Mouse (Mus musculus): ENCODE measurements around the gene Fam129a. TPM values are rescaled to one million over a fixed set of nuclear protein-coding genes. Genes with fewer than 3 reads are reported as not detected.

The Fam129a gene
- polyA plus RNA-seq (2014; fragmentation: Nextera tagmentation; extraction: Ambion mirVana): 1.1 and 1.3 TPM in 2 replicates

GRCm38 (mm10) chr1:151570981-151571837 lies at the start of gene Fam129a:
Fam129a (plus strand) TSS chr1:151571186.
- peak; percentile 60 for ATAC-seq (replicated peaks; ENCODE audit: low FRiP score)
- H3K9ac ChIP-seq (ENCODE audit: low read length): peak within 1 kb of the TSS; percentile 35
- no peak within 1 kb of the TSS for H3K27ac ChIP-seq (ENCODE audit: low read depth, low read length)
- no peaks in the 10 kb centered on the region for H3K36me3 ChIP-seq (ENCODE audit: control insufficient read depth, insufficient read depth, low read length)
- peak; percentile 75 for DNase-seq (ENCODE audit: low spot score)
- H3K27me3 ChIP-seq (ENCODE audit: control insufficient read depth, insufficient read depth, low read length): peaks cover 15% of the 10 kb centered on the region; the same call in 1 of the 2 replicates
- 4% methylated on average over 46 of the region's 46 CpGs for WGBS
- H3K4me2 ChIP-seq (ENCODE audit: low read depth, low read length, severe bottlenecking): peak within 1 kb of the TSS; percentile 63
- H3K4me1 ChIP-seq (replicated peaks; ENCODE audit: control insufficient read depth, insufficient read depth, low read length): peaks cover 8% of the 10 kb centered on the region; the same call in 1 of the 2 replicates
- no peaks in the 10 kb centered on the region for H3K9me3 ChIP-seq (ENCODE audit: control insufficient read depth, low read length)
- H3K4me3 ChIP-seq (ENCODE audit: low read depth, low read length): peak within 1 kb of the TSS; percentile 30

- 74% methylated on average over 3 of the region's 3 CpGs for WGBS
- no peaks in the 10 kb centered on the region for H3K9me3 ChIP-seq (ENCODE audit: control insufficient read depth, low read length)
- H3K4me1 ChIP-seq (replicated peaks; ENCODE audit: control insufficient read depth, insufficient read depth, low read length): no peaks in the 10 kb centered on the region
- ATAC-seq (replicated peaks; ENCODE audit: low FRiP score) (no peak), DNase-seq (ENCODE audit: low spot score) (no peak)
- H3K9ac ChIP-seq (ENCODE audit: low read length): no peak overlapping the region
- H3K36me3 ChIP-seq (ENCODE audit: control insufficient read depth, insufficient read depth, low read length): no peaks in the 10 kb centered on the region
- H3K4me3 ChIP-seq (ENCODE audit: low read depth, low read length): no peak overlapping the region
- H3K4me2 ChIP-seq (ENCODE audit: low read depth, low read length, severe bottlenecking): no peak overlapping the region
- H3K27me3 ChIP-seq (ENCODE audit: control insufficient read depth, insufficient read depth, low read length): no peaks in the 10 kb centered on the region
- H3K27ac ChIP-seq (ENCODE audit: low read depth, low read length): no peak overlapping the region
These were observed 44.3 kb upstream of the Fam129a start for GRCm38 (mm10) chr1:151526701-151527100.

- Histone ChIP-seq H3K4me2 (ENCODE audit: low read depth, low read length, severe bottlenecking) (no peak overlapping the region), H3K9ac (ENCODE audit: low read length) (no peak overlapping the region), H3K9me3 (ENCODE audit: control insufficient read depth, low read length) (no peaks in the 10 kb centered on the region), H3K36me3 (ENCODE audit: control insufficient read depth, insufficient read depth, low read length) (no peaks in the 10 kb centered on the region), H3K4me3 (ENCODE audit: low read depth, low read length) (no peak overlapping the region), H3K27me3 (ENCODE audit: control insufficient read depth, insufficient read depth, low read length) (no peaks in the 10 kb centered on the region), H3K27ac (ENCODE audit: low read depth, low read length) (no peak overlapping the region), H3K4me1 (replicated peaks; ENCODE audit: control insufficient read depth, insufficient read depth, low read length) (no peaks in the 10 kb centered on the region)
- WGBS: 80% methylated on average over 6 of the region's 6 CpGs
- DNase-seq (ENCODE audit: low spot score): no peak
- no peak for ATAC-seq (replicated peaks; ENCODE audit: low FRiP score)
These were observed 27.0 kb upstream of the Fam129a start for GRCm38 (mm10) chr1:151543796-151544477.

GRCm38 (mm10) chr1:151544581-151544980 lies 26.4 kb upstream of the Fam129a start:
- no peak overlapping the region for H3K9ac ChIP-seq (ENCODE audit: low read length)
- WGBS: 94% methylated on average over 3 of the region's 3 CpGs
- H3K36me3 ChIP-seq (ENCODE audit: control insufficient read depth, insufficient read depth, low read length): no peaks in the 10 kb centered on the region
- no peaks in the 10 kb centered on the region for H3K4me1 ChIP-seq (replicated peaks; ENCODE audit: control insufficient read depth, insufficient read depth, low read length)
- ATAC-seq (replicated peaks; ENCODE audit: low FRiP score) (no peak), DNase-seq (ENCODE audit: low spot score) (no peak)
- no peak overlapping the region for H3K4me2 ChIP-seq (ENCODE audit: low read depth, low read length, severe bottlenecking)
- no peak overlapping the region for H3K27ac ChIP-seq (ENCODE audit: low read depth, low read length)
- no peaks in the 10 kb centered on the region for H3K9me3 ChIP-seq (ENCODE audit: control insufficient read depth, low read length)
- no peak overlapping the region for H3K4me3 ChIP-seq (ENCODE audit: low read depth, low read length)
- no peaks in the 10 kb centered on the region for H3K27me3 ChIP-seq (ENCODE audit: control insufficient read depth, insufficient read depth, low read length)

GRCm38 (mm10) chr1:151545571-151545970 lies 25.4 kb upstream of the Fam129a start:
- ATAC-seq (replicated peaks; ENCODE audit: low FRiP score) (no peak), DNase-seq (ENCODE audit: low spot score) (no peak)
- no peak overlapping the region for H3K4me2 ChIP-seq (ENCODE audit: low read depth, low read length, severe bottlenecking)
- H3K4me1 ChIP-seq (replicated peaks; ENCODE audit: control insufficient read depth, insufficient read depth, low read length): no peaks in the 10 kb centered on the region
- H3K9me3 ChIP-seq (ENCODE audit: control insufficient read depth, low read length): no peaks in the 10 kb centered on the region
- no peaks in the 10 kb centered on the region for H3K27me3 ChIP-seq (ENCODE audit: control insufficient read depth, insufficient read depth, low read length)
- H3K27ac ChIP-seq (ENCODE audit: low read depth, low read length): no peak overlapping the region
- H3K36me3 ChIP-seq (ENCODE audit: control insufficient read depth, insufficient read depth, low read length): no peaks in the 10 kb centered on the region
- no peak overlapping the region for H3K4me3 ChIP-seq (ENCODE audit: low read depth, low read length)
- 80% methylated on average over 7 of the region's 7 CpGs for WGBS
- no peak overlapping the region for H3K9ac ChIP-seq (ENCODE audit: low read length)

- no peak overlapping the region for H3K27ac ChIP-seq (ENCODE audit: low read depth, low read length)
- 0 out of 2 replicates have a peak, but pooled peaks cover 2% of the 10 kb centered on the region for H3K4me1 ChIP-seq (replicated peaks; ENCODE audit: control insufficient read depth, insufficient read depth, low read length)
- 84% methylated on average over 8 of the region's 8 CpGs for WGBS
- H3K4me2 ChIP-seq (ENCODE audit: low read depth, low read length, severe bottlenecking): no peak overlapping the region
- H3K27me3 ChIP-seq (ENCODE audit: control insufficient read depth, insufficient read depth, low read length): no peaks in the 10 kb centered on the region
- H3K9me3 ChIP-seq (ENCODE audit: control insufficient read depth, low read length): no peaks in the 10 kb centered on the region
- no peak overlapping the region for H3K9ac ChIP-seq (ENCODE audit: low read length)
- H3K4me3 ChIP-seq (ENCODE audit: low read depth, low read length): no peak overlapping the region
- no peaks in the 10 kb centered on the region for H3K36me3 ChIP-seq (ENCODE audit: control insufficient read depth, insufficient read depth, low read length)
- DNase-seq (ENCODE audit: low spot score) (no peak), ATAC-seq (replicated peaks; ENCODE audit: low FRiP score) (no peak)
These were observed 21.9 kb upstream of the Fam129a start for GRCm38 (mm10) chr1:151548896-151549610.

- DNase-seq (ENCODE audit: low spot score) (no peak), ATAC-seq (replicated peaks; ENCODE audit: low FRiP score) (no peak)
- H3K9ac ChIP-seq (ENCODE audit: low read length): no peak overlapping the region
- 80% methylated on average over 7 of the region's 7 CpGs for WGBS
- no peak overlapping the region for H3K27ac ChIP-seq (ENCODE audit: low read depth, low read length)
- no peak overlapping the region for H3K4me3 ChIP-seq (ENCODE audit: low read depth, low read length)
- H3K4me1 ChIP-seq (replicated peaks; ENCODE audit: control insufficient read depth, insufficient read depth, low read length): 0 out of 2 replicates have a peak, but pooled peaks cover 2% of the 10 kb centered on the region
- no peaks in the 10 kb centered on the region for H3K27me3 ChIP-seq (ENCODE audit: control insufficient read depth, insufficient read depth, low read length)
- no peaks in the 10 kb centered on the region for H3K9me3 ChIP-seq (ENCODE audit: control insufficient read depth, low read length)
- no peaks in the 10 kb centered on the region for H3K36me3 ChIP-seq (ENCODE audit: control insufficient read depth, insufficient read depth, low read length)
- no peak overlapping the region for H3K4me2 ChIP-seq (ENCODE audit: low read depth, low read length, severe bottlenecking)
These were observed 21.2 kb upstream of the Fam129a start for GRCm38 (mm10) chr1:151549794-151550193.
